Mouse (Mus musculus): ENCODE measurements at regions not wholly inside any gene's neighbourhood (a gene's known extent, or its start where the extent isn't known, plus 50 kb on each side); places are given as distances from the start of the nearest gene placed in this dataset.

DNA sequence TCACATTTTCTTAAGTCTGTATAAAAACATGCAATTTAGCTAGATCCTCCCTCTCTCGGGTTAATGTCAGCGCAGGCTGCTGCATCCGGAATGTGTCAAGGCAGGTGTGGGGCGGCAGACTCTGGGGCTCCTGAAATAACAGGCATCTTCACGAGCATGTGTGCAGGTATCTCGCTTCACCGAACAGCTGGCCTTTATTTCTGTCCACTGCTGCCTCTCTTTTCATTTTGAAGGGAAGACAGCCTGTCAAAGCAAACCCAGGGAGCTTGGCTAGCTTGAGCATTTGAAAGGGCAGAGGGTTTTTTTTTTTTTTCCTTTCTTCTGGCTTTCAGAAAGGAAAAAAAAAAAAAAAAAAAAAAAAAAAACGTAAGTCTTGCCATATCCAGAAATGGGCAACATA lies 230.4 kb upstream of the Xylt1 start:
- H3K79me2 ChIP-seq (ENCODE audit: inconsistent target): no peaks in the 10 kb centered on the region
- WGBS (ENCODE audit: missing documents): 59% methylated on average over 7 of the region's 8 CpGs
- H3K27ac ChIP-seq: no peak overlapping the region
- H3K4me3 ChIP-seq (ENCODE audit: inconsistent target): no peak overlapping the region
- H3K36me3 ChIP-seq (ENCODE audit: inconsistent target): no peaks in the 10 kb centered on the region

DNA sequence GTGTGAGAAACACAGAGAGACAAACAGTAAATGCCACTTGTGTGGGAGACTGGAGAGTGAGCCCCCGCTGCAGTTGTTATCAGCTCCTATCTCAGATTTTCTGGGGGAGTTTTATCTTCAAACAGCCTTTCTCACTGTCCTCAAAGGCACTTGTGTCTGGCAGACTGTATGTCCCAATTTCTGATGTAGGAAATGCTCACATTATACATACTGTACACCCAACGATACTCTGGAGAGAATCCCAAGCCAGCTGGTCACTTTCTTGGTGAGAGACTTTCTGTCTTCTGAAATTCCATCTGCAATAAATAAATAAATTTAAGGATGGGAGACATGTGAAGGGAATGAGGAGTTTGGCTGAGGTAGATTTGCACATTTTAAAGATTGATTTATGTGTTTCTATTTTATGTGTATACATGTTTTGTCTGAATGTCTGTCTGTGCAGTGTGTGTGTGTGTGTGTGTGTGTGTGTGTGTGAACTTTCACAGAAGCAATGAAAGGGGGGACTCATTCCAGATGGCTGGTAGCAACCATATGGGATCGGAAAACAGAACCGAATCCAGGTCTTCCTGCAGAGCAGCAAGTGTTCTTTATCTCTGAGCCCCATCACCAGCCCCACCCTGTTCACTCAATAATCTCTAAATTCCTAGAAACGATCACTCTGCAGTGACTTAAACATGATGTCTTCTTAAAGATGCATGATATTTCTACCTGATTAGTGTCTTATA lies 226.8 kb upstream of the Xylt1 start:
- 79% methylated on average over 5 of the region's 5 CpGs for WGBS (ENCODE audit: missing documents)
- Histone ChIP-seq H3K27ac (no peak overlapping the region), H3K4me3 (ENCODE audit: inconsistent target) (no peak overlapping the region)

DNA sequence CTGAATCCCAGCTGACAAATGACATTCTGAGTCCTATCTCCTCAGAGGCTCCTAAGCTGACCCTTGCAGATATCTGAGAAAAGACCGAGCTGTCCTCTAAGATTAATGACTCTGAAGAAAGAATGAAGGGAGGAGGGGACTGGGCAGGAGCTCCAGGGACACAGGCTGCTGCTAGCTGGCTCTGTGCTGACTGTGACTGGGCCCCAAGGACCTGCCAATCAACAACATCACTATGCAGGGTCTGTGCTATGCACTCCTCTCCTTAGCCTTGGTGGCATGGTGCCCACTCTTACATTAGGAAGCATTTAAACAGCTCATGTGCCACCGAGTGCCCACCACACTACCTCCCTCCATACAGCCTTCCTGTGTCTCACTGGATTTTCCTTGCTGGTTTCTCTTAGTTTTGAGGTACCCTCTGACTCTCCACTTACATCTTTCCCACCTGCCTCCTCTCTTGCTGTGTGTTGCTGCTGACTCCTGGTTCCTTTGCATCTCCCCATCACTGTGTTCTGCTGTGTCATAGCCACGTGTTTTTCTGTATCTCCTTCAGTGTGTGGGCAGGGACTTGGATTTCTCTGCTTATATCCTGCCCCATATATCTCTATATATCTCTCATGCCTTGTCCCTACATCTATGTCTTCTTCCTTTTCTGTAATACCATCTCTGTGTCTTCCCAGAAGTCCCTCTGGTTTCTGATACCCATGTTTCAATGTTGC lies 219.4 kb upstream of the Xylt1 start:
- Histone ChIP-seq H3K4me3 (ENCODE audit: inconsistent target) (no peak overlapping the region), H3K36me3 (ENCODE audit: inconsistent target) (no peaks in the 10 kb centered on the region), H3K27ac (no peak overlapping the region), H3K79me2 (ENCODE audit: inconsistent target) (no peaks in the 10 kb centered on the region)
- 61% methylated on average over 3 of the region's 3 CpGs for WGBS (ENCODE audit: missing documents)

More for the DNA sequence above, 226.8 kb upstream of the Xylt1 start:
- Histone ChIP-seq H3K36me3 (ENCODE audit: inconsistent target) (no peaks in the 10 kb centered on the region), H3K79me2 (ENCODE audit: inconsistent target) (no peaks in the 10 kb centered on the region)

DNA sequence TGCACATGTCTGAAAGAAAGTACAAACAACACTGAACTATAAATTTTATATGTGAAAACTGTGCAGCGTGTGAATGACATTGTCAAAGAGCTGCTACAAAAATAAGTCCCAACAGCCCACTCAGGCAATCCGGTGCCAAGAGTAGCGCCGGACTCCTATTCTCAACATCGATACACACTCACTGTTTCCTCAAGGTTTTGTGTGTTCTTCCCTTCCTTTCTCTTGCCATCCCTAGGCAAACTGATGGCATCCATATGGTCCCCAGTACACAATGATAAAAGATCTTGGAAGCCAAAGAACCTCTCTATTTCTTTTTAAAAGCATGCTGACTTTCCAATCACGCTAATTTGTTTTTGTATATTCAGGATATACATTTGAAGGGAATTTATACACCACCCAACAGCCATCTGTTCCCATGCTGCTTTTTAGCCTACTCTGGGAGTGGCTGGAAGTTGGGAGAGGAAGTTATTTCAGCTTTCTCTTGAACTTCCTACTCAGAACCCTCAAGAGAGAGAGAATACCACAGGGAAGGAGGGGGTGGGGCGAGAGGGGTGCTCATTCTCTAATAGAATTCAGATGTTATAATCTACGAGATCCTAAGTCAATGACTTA lies 205.9 kb upstream of the Xylt1 start:
- Histone ChIP-seq H3K79me2 (ENCODE audit: inconsistent target) (no peaks in the 10 kb centered on the region), H3K27ac (no peak overlapping the region), H3K4me3 (ENCODE audit: inconsistent target) (no peak overlapping the region), H3K36me3 (ENCODE audit: inconsistent target) (no peaks in the 10 kb centered on the region)
- 75% methylated on average over 8 of the region's 8 CpGs for WGBS (ENCODE audit: missing documents)

DNA sequence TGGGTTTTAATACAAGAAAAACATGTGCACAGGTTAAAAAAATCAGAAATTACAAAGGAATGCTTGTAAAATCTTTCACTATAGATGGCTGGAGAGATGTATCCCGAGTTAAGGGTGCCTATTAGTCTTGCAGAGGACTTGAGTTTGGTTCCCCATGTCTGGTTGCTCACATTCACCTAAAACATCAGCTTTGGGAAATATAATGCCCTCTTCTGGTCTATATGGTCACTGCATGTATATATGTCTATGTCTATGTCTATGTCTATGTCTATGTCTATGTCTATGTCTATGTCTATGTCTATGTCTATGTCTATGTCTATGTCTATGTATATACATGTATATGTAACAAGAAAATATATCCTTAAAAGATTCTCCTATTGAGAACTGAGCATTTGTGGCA lies 196.8 kb upstream of the Xylt1 start:
- H3K27ac ChIP-seq: no peak overlapping the region
- H3K79me2 ChIP-seq (ENCODE audit: inconsistent target): no peaks in the 10 kb centered on the region
- no peaks in the 10 kb centered on the region for H3K36me3 ChIP-seq (ENCODE audit: inconsistent target)
- 57% methylated on average over 1 of the region's 1 CpGs for WGBS (ENCODE audit: missing documents)
- H3K4me3 ChIP-seq (ENCODE audit: inconsistent target): no peak overlapping the region

DNA sequence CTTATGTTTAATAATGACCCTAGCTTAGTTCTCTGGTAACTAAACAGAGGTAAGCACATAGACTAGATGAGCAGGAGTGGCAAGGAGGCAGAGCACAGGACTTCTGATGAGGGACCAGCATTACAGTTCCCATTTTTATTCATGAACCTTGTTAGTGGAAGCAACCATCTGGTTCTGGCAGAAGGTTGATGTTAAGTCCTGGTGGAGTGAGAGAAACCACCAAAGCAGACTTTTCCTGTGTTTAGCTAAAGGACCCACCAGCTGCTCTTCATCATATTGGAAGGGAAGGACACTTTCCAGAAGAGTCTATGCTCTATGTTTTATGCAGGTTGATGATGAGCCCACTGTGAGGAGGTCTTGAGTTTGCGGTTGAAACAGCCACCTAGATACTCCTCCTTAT lies 194.9 kb upstream of the Xylt1 start:
- H3K27ac ChIP-seq: no peak overlapping the region
- no peak overlapping the region for H3K4me3 ChIP-seq (ENCODE audit: inconsistent target)
- WGBS (ENCODE audit: missing documents): 100% methylated on average over 1 of the region's 1 CpGs
- no peaks in the 10 kb centered on the region for H3K79me2 ChIP-seq (ENCODE audit: inconsistent target)
- no peaks in the 10 kb centered on the region for H3K36me3 ChIP-seq (ENCODE audit: inconsistent target)

DNA sequence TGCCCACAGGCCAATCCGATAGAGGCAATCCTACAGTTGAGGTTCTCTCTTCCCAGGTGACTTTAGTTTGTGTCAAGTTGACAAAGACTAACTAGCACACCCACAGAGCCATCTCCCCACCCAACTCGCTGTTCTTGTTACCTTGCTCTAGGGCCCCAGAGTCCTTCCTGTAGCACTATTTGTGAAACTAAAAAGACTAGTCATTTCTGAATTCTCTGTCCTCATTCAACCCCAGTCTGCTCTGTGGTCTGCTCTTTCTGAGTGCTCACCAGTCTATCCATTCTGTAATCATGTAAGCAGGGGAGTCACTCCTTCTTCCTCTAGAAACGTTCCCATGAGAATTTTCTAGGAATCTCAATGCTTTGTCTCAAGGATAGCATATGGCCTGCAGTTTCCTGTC lies 184.2 kb upstream of the Xylt1 start:
- Histone ChIP-seq H3K79me2 (ENCODE audit: inconsistent target) (no peaks in the 10 kb centered on the region), H3K4me3 (ENCODE audit: inconsistent target) (no peak overlapping the region), H3K27ac (no peak overlapping the region), H3K36me3 (ENCODE audit: inconsistent target) (no peaks in the 10 kb centered on the region)
- 53% methylated on average over 3 of the region's 3 CpGs for WGBS (ENCODE audit: missing documents)

DNA sequence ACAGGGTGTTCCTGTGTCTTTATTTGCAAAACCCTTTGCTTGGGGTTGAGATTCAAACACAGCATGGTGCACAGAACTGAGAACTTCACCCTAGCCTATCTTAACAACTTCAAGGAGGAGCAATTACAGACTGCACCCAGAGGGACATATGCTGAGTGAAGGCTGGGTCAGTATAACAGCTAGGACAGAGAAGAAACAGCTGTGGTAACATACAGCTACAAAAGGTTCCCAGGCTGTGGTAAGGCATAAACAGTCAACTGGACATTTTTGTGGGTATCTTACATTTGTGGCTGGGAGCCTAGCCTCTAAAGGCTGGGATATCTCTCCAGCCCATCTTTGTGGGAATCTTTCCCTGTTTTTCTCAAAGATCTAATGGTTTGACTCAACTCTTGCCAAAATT lies 154.5 kb upstream of the Xylt1 start:
- H3K79me2 ChIP-seq (ENCODE audit: inconsistent target): no peaks in the 10 kb centered on the region
- H3K27ac ChIP-seq: no peak overlapping the region
- H3K36me3 ChIP-seq (ENCODE audit: inconsistent target): no peaks in the 10 kb centered on the region
- H3K4me3 ChIP-seq (ENCODE audit: inconsistent target): no peak overlapping the region

DNA sequence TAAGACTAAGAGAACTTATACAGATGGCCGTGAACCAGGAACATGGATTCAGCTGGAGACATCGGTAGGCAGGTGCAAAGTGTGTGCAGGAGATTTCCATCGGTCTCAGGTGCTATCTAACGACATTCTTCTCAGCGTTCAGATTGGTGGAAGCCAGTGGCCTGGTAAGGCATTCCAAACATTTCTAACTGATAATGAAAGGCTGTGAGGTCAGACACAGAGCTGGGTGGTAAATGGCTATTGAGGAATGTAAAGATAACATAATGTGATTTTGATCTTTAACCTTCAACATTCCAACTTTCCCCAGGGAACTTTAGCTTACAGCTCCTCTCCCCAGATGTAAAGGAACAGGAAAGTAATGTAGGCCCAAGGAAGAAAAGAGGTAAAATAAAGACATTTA lies 151.2 kb upstream of the Xylt1 start:
- no peaks in the 10 kb centered on the region for H3K79me2 ChIP-seq (ENCODE audit: inconsistent target)
- H3K36me3 ChIP-seq (ENCODE audit: inconsistent target): no peaks in the 10 kb centered on the region
- H3K4me3 ChIP-seq (ENCODE audit: inconsistent target): no peak overlapping the region
- H3K27ac ChIP-seq: no peak overlapping the region
- 77% methylated on average over 5 of the region's 5 CpGs for WGBS (ENCODE audit: missing documents)

DNA sequence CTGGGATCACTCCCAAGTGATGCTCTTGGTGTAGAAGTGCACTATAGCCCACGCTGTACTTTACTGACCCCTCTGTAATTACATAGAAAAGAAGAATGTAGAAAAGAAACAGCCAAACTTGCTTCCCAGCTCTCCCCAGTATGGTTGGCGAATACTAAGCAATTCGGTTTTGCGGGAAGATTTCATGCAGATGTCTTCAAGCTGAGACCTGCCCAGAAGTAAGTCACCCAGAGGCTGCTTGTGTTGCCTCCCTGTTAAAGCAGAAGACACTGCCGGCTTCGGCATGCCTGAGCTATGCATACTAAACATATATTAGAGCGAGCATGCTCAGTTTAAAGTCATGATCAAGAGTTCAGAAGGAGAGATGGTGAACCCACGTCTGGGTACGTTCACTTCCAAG lies 124.0 kb upstream of the Xylt1 start:
- no peaks in the 10 kb centered on the region for H3K79me2 ChIP-seq (ENCODE audit: inconsistent target)
- no peak overlapping the region for H3K4me3 ChIP-seq (ENCODE audit: inconsistent target)
- H3K27ac ChIP-seq: no peak overlapping the region
- 83% methylated on average over 9 of the region's 9 CpGs for WGBS (ENCODE audit: missing documents)
- H3K36me3 ChIP-seq (ENCODE audit: inconsistent target): no peaks in the 10 kb centered on the region

DNA sequence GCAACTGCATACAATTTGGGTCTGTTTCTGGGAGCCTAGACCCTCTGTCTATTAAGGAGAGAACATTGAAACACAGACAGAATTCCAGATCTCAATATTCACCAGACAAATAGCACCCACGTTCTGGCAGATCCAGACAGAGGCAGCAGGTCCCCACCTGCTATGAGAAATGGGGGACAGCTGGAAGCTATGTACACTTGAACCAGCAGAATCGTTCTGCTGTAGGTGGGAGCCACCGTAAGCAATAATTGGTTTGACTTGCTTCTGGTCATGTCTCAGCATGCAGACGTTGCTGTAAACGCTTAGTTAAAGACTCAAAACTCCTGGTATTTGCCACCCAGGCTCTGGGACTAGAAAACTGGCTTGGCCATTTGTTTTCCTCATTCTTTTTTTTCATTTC lies 122.2 kb upstream of the Xylt1 start:
- Histone ChIP-seq H3K36me3 (ENCODE audit: inconsistent target) (no peaks in the 10 kb centered on the region), H3K27ac (no peak overlapping the region), H3K4me3 (ENCODE audit: inconsistent target) (no peak overlapping the region), H3K79me2 (ENCODE audit: inconsistent target) (no peaks in the 10 kb centered on the region)
- WGBS (ENCODE audit: missing documents): 89% methylated on average over 5 of the region's 5 CpGs

DNA sequence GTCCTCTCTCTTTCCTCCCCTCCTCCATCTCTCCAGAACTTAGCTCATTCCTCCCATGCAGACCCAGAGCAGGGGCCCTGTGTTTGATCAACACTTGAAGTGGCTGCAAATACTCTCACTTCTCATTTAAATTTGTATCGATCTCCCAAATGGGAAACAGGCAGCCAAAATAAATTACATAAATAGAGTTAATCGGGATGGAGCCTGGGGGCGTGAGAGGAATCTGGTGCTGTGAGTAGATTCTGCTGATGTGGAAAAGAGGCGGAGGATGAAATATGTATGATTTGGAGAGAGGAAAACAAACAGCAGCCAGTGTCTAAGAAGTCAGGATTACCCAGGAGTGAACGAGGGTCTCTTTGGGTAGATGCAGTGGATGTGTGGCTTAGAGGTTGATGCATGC lies 121.6 kb upstream of the Xylt1 start:
- WGBS (ENCODE audit: missing documents): 92% methylated on average over 5 of the region's 5 CpGs
- no peaks in the 10 kb centered on the region for H3K79me2 ChIP-seq (ENCODE audit: inconsistent target)
- H3K36me3 ChIP-seq (ENCODE audit: inconsistent target): no peaks in the 10 kb centered on the region
- H3K4me3 ChIP-seq (ENCODE audit: inconsistent target): no peak overlapping the region
- no peak overlapping the region for H3K27ac ChIP-seq

DNA sequence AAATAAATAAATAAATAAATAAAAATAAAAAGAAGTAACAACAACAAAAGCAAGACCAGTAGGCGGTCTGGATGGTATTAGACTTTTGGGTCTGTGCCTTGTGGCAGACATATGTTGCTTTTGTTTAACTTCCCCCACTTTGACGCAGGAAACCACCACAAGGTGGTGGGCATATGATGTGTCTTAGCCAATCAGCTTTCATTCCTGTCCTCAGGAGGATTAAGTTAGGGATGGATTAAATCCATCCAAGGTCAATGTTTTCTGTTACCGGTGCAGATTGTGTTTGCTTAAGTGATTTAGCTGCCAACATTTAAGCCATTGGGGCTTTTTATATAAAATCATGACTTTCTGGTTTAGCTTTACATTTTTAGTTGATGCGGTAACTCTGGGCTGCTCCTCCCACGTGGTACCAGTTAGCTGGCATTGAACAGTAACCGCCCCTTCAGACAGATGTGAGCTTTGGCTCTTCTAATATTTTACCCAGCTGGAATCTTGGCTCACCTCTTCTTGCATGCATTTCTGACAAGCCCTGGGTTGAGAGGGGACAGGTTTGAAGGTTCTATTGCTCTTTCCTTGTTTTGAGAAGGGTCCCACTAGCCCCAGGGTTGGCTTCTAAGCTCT lies 121.0 kb upstream of the Xylt1 start:
- H3K36me3 ChIP-seq (ENCODE audit: inconsistent target): no peaks in the 10 kb centered on the region
- no peak overlapping the region for H3K4me3 ChIP-seq (ENCODE audit: inconsistent target)
- WGBS (ENCODE audit: missing documents): 76% methylated on average over 6 of the region's 6 CpGs
- no peaks in the 10 kb centered on the region for H3K79me2 ChIP-seq (ENCODE audit: inconsistent target)
- H3K27ac ChIP-seq: no peak overlapping the region

DNA sequence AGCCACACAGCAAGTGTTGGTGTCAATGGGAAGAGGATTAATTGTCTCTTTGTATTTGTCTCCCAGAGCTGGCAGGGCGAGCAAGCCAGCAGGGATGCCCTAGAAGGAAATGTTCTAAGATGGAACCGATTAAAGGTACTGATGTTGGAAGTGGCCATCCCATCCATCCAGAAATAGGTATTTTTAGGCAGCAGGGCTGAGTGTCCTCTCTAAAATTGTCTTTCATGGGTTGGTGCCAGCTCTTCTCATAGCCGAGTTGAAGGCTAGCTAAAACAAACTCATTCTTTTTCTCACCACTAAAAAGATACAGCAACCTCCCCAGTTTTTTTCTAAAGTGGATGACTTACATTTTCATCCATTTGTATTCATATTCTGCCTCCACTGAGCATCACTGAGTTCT lies 120.2 kb upstream of the Xylt1 start:
- no peaks in the 10 kb centered on the region for H3K79me2 ChIP-seq (ENCODE audit: inconsistent target)
- 70% methylated on average over 3 of the region's 3 CpGs for WGBS (ENCODE audit: missing documents)
- no peaks in the 10 kb centered on the region for H3K36me3 ChIP-seq (ENCODE audit: inconsistent target)
- H3K4me3 ChIP-seq (ENCODE audit: inconsistent target): no peak overlapping the region
- no peak overlapping the region for H3K27ac ChIP-seq

DNA sequence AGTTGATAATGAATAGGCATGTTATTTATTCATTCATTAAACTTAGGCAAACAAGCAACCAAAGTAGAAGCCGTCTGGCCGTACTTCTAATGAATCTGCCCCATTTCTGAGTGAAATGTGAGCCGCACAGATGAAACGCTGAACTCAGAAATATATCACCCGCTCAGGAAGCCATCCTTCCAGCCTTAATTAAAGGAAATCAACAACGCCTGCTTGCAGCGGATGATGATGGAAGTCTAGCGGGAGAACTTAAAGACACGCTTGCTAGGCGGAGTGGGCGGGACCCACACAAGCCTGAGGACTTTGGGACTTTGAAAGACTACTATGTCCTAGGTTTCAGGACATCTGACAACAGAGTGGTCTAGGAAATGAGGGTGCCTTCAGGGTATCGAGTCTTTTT lies 117.7 kb upstream of the Xylt1 start:
- Histone ChIP-seq H3K4me3 (ENCODE audit: inconsistent target) (no peak overlapping the region), H3K27ac (no peak overlapping the region), H3K36me3 (ENCODE audit: inconsistent target) (no peaks in the 10 kb centered on the region), H3K79me2 (ENCODE audit: inconsistent target) (no peaks in the 10 kb centered on the region)
- WGBS (ENCODE audit: missing documents): 86% methylated on average over 12 of the region's 12 CpGs

Data from macrophage (primary cell).